Mouse (Mus musculus) neural tube, embryonic 13.5 days (tissue): ENCODE results near the gene Peli2. TPM values are rescaled to one million over a fixed set of nuclear protein-coding genes. Genes with fewer than 3 reads are reported as not detected.
A peak's percentile ranks its signal among the peaks of the same experiment; 100 is the strongest.

Source experiments
- ATAC-seq: fragments of 200-750 bp; cut with Nextera tagmentation; 2 replicates; pipeline ENCODE4 v1.8.0; 2017; ENCODE audit warnings: low read depth, mild to moderate bottlenecking, moderate TSS enrichment, moderate library complexity
- H3K27ac ChIP-seq: fragments of 300-500 bp; sonication (generic); replicated peaks from 2 replicates; pipeline ENCODE4 v1.5.1; 2015; ENCODE audit warnings: moderate library complexity, mild to moderate bottlenecking, inconsistent platforms
- H3K27me3 ChIP-seq: fragments of 300-500 bp; sonication (generic); 2 replicates; pipeline ENCODE4 v1.6.1; 2015; ENCODE audit warnings: mild to moderate bottlenecking, inconsistent platforms
- H3K36me3 ChIP-seq: fragments of 300-500 bp; sonication (generic); 2 replicates; pipeline ENCODE4 v1.6.1; 2015; ENCODE audit warnings: mild to moderate bottlenecking, inconsistent platforms
- H3K4me1 ChIP-seq: fragments of 300-500 bp; sonication (generic); replicated peaks from 2 replicates; pipeline ENCODE4 v1.6.1; 2015; ENCODE audit warnings: inconsistent platforms
- H3K4me2 ChIP-seq: fragments of 300-500 bp; sonication (generic); 2 replicates; pipeline ENCODE4 v1.6.1; 2015; ENCODE audit warnings: inconsistent platforms, mild to moderate bottlenecking, moderate library complexity
- H3K4me3 ChIP-seq: fragments of 300-500 bp; sonication (generic); 2 replicates; pipeline ENCODE4 v1.5.1; 2015; ENCODE audit warnings: mild to moderate bottlenecking, inconsistent platforms
- H3K9ac ChIP-seq: fragments of 300-500 bp; sonication (generic); 2 replicates; pipeline ENCODE4 v1.6.1; 2015; ENCODE audit warnings: moderate library complexity, mild to moderate bottlenecking, inconsistent platforms
- H3K9me3 ChIP-seq: fragments of 300-500 bp; sonication (generic); 2 replicates; pipeline ENCODE4 v1.6.1; 2016; ENCODE audit warnings: inconsistent platforms
- WGBS: fragments of 180-500 bp; shearing (Covaris S2); methylation state at CpG from one replicate; pipeline ENCODE4 v1.1.7; 2015; 5-methylcytosine and 5-hydroxymethylcytosine counted together
- polyA plus RNA-seq: library from polyadenylated mRNA; unstranded; fragments of >200 nt; fragmentation: Nextera tagmentation; extraction: Ambion mirVana; gene quantifications from 2 replicates; pipeline ENCODE4 v1.2.1, GENCODE M21; 2015

Peli2 gene
- polyA plus RNA-seq, 1 experiment from 2014 or later, result 10.8 TPM

GRCm38 (mm10) chr14:48106453-48106852 is 14.2 kb upstream of the Peli2 start:
- H3K4me3 ChIP-seq, result no peak overlapping the region
- H3K9ac ChIP-seq, result no peak overlapping the region
- no peaks in the 10 kb centered on the region for H3K36me3 ChIP-seq
- H3K4me1 ChIP-seq, result no peaks in the 10 kb centered on the region
- ATAC-seq, result no peak
- H3K27ac ChIP-seq, result no peak overlapping the region
- 87% methylated on average over 7 of the region's 7 CpGs for WGBS
- no peak overlapping the region for H3K4me2 ChIP-seq
- no peaks in the 10 kb centered on the region for H3K27me3 ChIP-seq
- peaks cover 5% of the 10 kb centered on the region; the same call in 1 of the 2 replicates for H3K9me3 ChIP-seq

- Histone ChIP-seq H3K4me3 (no peak overlapping the region), H3K9me3 (no peaks in the 10 kb centered on the region), H3K4me1 (peaks cover 35% of the 10 kb centered on the region), H3K27me3 (no peaks in the 10 kb centered on the region), H3K27ac (no peak overlapping the region), H3K9ac (no peak overlapping the region), H3K36me3 (no peaks in the 10 kb centered on the region), H3K4me2 (no peak overlapping the region)
- 50% methylated on average over 5 of the region's 5 CpGs for WGBS
- no peak for ATAC-seq
Measured at GRCm38 (mm10) chr14:48117986-48118385, 2.6 kb upstream of the Peli2 start.

- peaks cover 46% of the 10 kb centered on the region for H3K4me1 ChIP-seq
- WGBS, result 3% methylated on average over 9 of the region's 9 CpGs
- no peaks in the 10 kb centered on the region for H3K27me3 ChIP-seq
- peak; percentile 7; the same call in 1 of the 2 replicates for ATAC-seq
- peak overlapping the region; percentile 38 for H3K27ac ChIP-seq
- peak overlapping the region; percentile 91 for H3K4me2 ChIP-seq
- no peaks in the 10 kb centered on the region for H3K36me3 ChIP-seq
- no peak overlapping the region for H3K9ac ChIP-seq
- no peaks in the 10 kb centered on the region for H3K9me3 ChIP-seq
- H3K4me3 ChIP-seq, result peak overlapping the region; percentile 11
Measured at GRCm38 (mm10) chr14:48119012-48119647, 1.5 kb upstream of the Peli2 start.

- peaks cover 53% of the 10 kb centered on the region for H3K4me1 ChIP-seq
- H3K4me2 ChIP-seq, result peak overlapping the region; percentile 91
- no peak for ATAC-seq
- no peaks in the 10 kb centered on the region for H3K27me3 ChIP-seq
- no peaks in the 10 kb centered on the region for H3K9me3 ChIP-seq
- WGBS, result 10% methylated on average over 17 of the region's 17 CpGs
- H3K27ac ChIP-seq, result no peak overlapping the region
- no peaks in the 10 kb centered on the region for H3K36me3 ChIP-seq
- peak overlapping the region; percentile 93 for H3K4me3 ChIP-seq
- H3K9ac ChIP-seq, result 0 out of 2 replicates have a peak overlapping the region, but pooled peaks have one; percentile 34
Measured at GRCm38 (mm10) chr14:48119648-48120270, 864 bp upstream of the Peli2 start.

GRCm38 (mm10) chr14:48120443-48120751 is 226 bp upstream of the Peli2 start:
- peak overlapping the region; percentile 93 for H3K9ac ChIP-seq
- H3K9me3 ChIP-seq, result no peaks in the 10 kb centered on the region
- H3K27ac ChIP-seq, result peak overlapping the region; percentile 93
- 0% methylated on average over 10 of the region's 10 CpGs for WGBS
- H3K36me3 ChIP-seq, result no peaks in the 10 kb centered on the region
- no peak for ATAC-seq
- H3K4me3 ChIP-seq, result peak overlapping the region; percentile 93
- peak overlapping the region; percentile 91 for H3K4me2 ChIP-seq
- H3K27me3 ChIP-seq, result no peaks in the 10 kb centered on the region
- H3K4me1 ChIP-seq, result peaks cover 59% of the 10 kb centered on the region

- under 1% methylated on average over 32 of the region's 32 CpGs for WGBS
- no peaks in the 10 kb centered on the region for H3K36me3 ChIP-seq
- H3K27ac ChIP-seq, result peak overlapping the region; percentile 93
- H3K9me3 ChIP-seq, result no peaks in the 10 kb centered on the region
- H3K4me3 ChIP-seq, result peak overlapping the region; percentile 93
- H3K27me3 ChIP-seq, result no peaks in the 10 kb centered on the region
- H3K4me2 ChIP-seq, result peak overlapping the region; percentile 91
- ATAC-seq, result peak; percentile 14
- H3K9ac ChIP-seq, result peak overlapping the region; percentile 93
- H3K4me1 ChIP-seq, result peaks cover 70% of the 10 kb centered on the region
Measured at GRCm38 (mm10) chr14:48121529-48122517, 1.2 kb downstream of the Peli2 start.

GRCm38 (mm10) chr14:48124011-48124410 is 3.4 kb downstream of the Peli2 start:
- WGBS, result 50% methylated on average over 5 of the region's 5 CpGs
- Histone ChIP-seq H3K9me3 (no peaks in the 10 kb centered on the region), H3K9ac (no peak overlapping the region), H3K4me1 (peaks cover 75% of the 10 kb centered on the region), H3K27ac (no peak overlapping the region), H3K4me2 (peak overlapping the region; percentile 91; the same call in 1 of the 2 replicates), H3K27me3 (no peaks in the 10 kb centered on the region), H3K36me3 (no peaks in the 10 kb centered on the region), H3K4me3 (no peak overlapping the region)
- ATAC-seq, result no peak

GRCm38 (mm10) chr14:48124816-48125215 is 4.2 kb downstream of the Peli2 start:
- Histone ChIP-seq H3K4me3 (no peak overlapping the region), H3K9ac (no peak overlapping the region), H3K4me1 (peaks cover 67% of the 10 kb centered on the region), H3K27ac (no peak overlapping the region), H3K4me2 (no peak overlapping the region), H3K36me3 (no peaks in the 10 kb centered on the region), H3K9me3 (no peaks in the 10 kb centered on the region), H3K27me3 (no peaks in the 10 kb centered on the region)
- no peak for ATAC-seq
- WGBS, result 47% methylated on average over 4 of the region's 4 CpGs

GRCm38 (mm10) chr14:48125971-48126370 is 5.3 kb downstream of the Peli2 start:
- H3K4me1 ChIP-seq, result peaks cover 68% of the 10 kb centered on the region
- no peaks in the 10 kb centered on the region for H3K36me3 ChIP-seq
- H3K27me3 ChIP-seq, result no peaks in the 10 kb centered on the region
- no peak overlapping the region for H3K4me2 ChIP-seq
- no peak overlapping the region for H3K4me3 ChIP-seq
- no peak overlapping the region for H3K27ac ChIP-seq
- H3K9ac ChIP-seq, result no peak overlapping the region
- WGBS, result 84% methylated on average over 6 of the region's 6 CpGs
- no peak for ATAC-seq
- H3K9me3 ChIP-seq, result no peaks in the 10 kb centered on the region

GRCm38 (mm10) chr14:48126931-48127330 is 6.3 kb downstream of the Peli2 start:
- Histone ChIP-seq H3K27ac (no peak overlapping the region), H3K9ac (no peak overlapping the region), H3K4me3 (no peak overlapping the region), H3K4me1 (peaks cover 75% of the 10 kb centered on the region), H3K27me3 (no peaks in the 10 kb centered on the region), H3K36me3 (no peaks in the 10 kb centered on the region), H3K4me2 (no peak overlapping the region), H3K9me3 (no peaks in the 10 kb centered on the region)
- no peak for ATAC-seq
- 69% methylated on average over 4 of the region's 4 CpGs for WGBS

- Histone ChIP-seq H3K27me3 (no peaks in the 10 kb centered on the region), H3K9me3 (no peaks in the 10 kb centered on the region), H3K4me1 (peaks cover 74% of the 10 kb centered on the region), H3K4me3 (no peak overlapping the region), H3K36me3 (no peaks in the 10 kb centered on the region), H3K9ac (no peak overlapping the region), H3K27ac (no peak overlapping the region), H3K4me2 (no peak overlapping the region)
- whole genome bisulfite sequencing, result 64% methylated on average over 8 of the region's 8 CpGs
- ATAC-seq, result no peak
Measured at GRCm38 (mm10) chr14:48127609-48128185, 7.1 kb downstream of the Peli2 start.

- no peaks in the 10 kb centered on the region for H3K36me3 ChIP-seq
- H3K4me2 ChIP-seq, result no peak overlapping the region
- H3K9me3 ChIP-seq, result no peaks in the 10 kb centered on the region
- H3K4me3 ChIP-seq, result no peak overlapping the region
- no peak for ATAC-seq
- peaks cover 73% of the 10 kb centered on the region for H3K4me1 ChIP-seq
- 90% methylated on average over 5 of the region's 5 CpGs for WGBS
- no peak overlapping the region for H3K27ac ChIP-seq
- H3K27me3 ChIP-seq, result no peaks in the 10 kb centered on the region
- no peak overlapping the region for H3K9ac ChIP-seq
Measured at GRCm38 (mm10) chr14:48128701-48129100, 8.1 kb downstream of the Peli2 start.
